Mouse (Mus musculus): Measurements from ENCODE around the gene Sass6.

GRCm38 (mm10) chr3:116650698-116651097 is 55.9 kb downstream of the Sass6 start:
- TF ChIP-seq CTCF (conservative IDR thresholded peaks at IDR 0.05; ENCODE audit: low read length) (no peak), POU5F1 (IDR thresholded peaks at IDR 0.05; ENCODE audit: borderline replicate concordance, low read length) (no peak), NANOG (IDR thresholded peaks at IDR 0.05; ENCODE audit: borderline replicate concordance, low read length) (no peak)
